Mouse (Mus musculus) intestine, embryonic 14.5 days (tissue): ENCODE data around the gene Igsf21. TPM values are rescaled to one million over a fixed set of nuclear protein-coding genes. Genes with fewer than 3 reads are reported as not detected.

ENCODE experiments used
- ATAC-seq: fragments of 200-750 bp; cut with Nextera tagmentation; replicated peaks from 2 replicates; pipeline ENCODE4 v1.8.0; 2017; ENCODE audit warnings: low read depth, moderate number of reproducible peaks, moderate TSS enrichment, moderate library complexity; ENCODE audit not compliant: low FRiP score, low TSS enrichment
- DNase-seq: peaks from one replicate; pipeline ENCODE4 v3.0.0-alpha.2; 2018; ENCODE audit warnings: low spot score
- H3K27ac ChIP-seq: fragments of 300-500 bp; sonication (generic); 2 replicates; pipeline ENCODE4 v1.5.1; 2014; ENCODE audit warnings: low read depth, mild to moderate bottlenecking, control low read depth
- H3K27me3 ChIP-seq: fragments of 300-500 bp; sonication (generic); replicated peaks from 2 replicates; pipeline ENCODE4 v1.6.1; 2014; ENCODE audit warnings: low read length, control low read depth; ENCODE audit not compliant: control insufficient read depth, insufficient read depth
- H3K36me3 ChIP-seq: fragments of 300-500 bp; sonication (generic); 2 replicates; pipeline ENCODE4 v1.6.1; 2014; ENCODE audit warnings: low read length, control low read depth; ENCODE audit not compliant: control insufficient read depth, insufficient read depth
- H3K4me1 ChIP-seq: fragments of 300-500 bp; sonication (generic); replicated peaks from 2 replicates; pipeline ENCODE4 v1.6.1; 2014; ENCODE audit warnings: low read length, control low read depth, mixed read lengths; ENCODE audit not compliant: control insufficient read depth, insufficient read depth
- H3K4me2 ChIP-seq: fragments of 300-500 bp; sonication (generic); 2 replicates; pipeline ENCODE4 v1.6.1; 2014; ENCODE audit warnings: low read length
- H3K4me3 ChIP-seq: fragments of 300-500 bp; sonication (generic); 2 replicates; pipeline ENCODE4 v1.5.1; 2014; ENCODE audit warnings: low read depth, low read length, control low read depth, mixed read lengths
- H3K9ac ChIP-seq: fragments of 300-500 bp; sonication (generic); 2 replicates; pipeline ENCODE4 v1.6.1; 2014; ENCODE audit warnings: mild to moderate bottlenecking, low read length
- H3K9me3 ChIP-seq: fragments of 300-500 bp; sonication (generic); 2 replicates; pipeline ENCODE4 v1.6.1; 2016; ENCODE audit warnings: low read length, control low read depth; ENCODE audit not compliant: control insufficient read depth
- WGBS: fragments of 180-500 bp; shearing (Covaris S2); extraction: QIAGEN DNeasy Blood & Tissue Kit; methylation state at CpG from one replicate; pipeline ENCODE4 v1.1.7; 2014; 5-methylcytosine and 5-hydroxymethylcytosine counted together
- polyA plus RNA-seq: library from polyadenylated mRNA; unstranded; fragments of >200 nt; fragmentation: Nextera tagmentation; extraction: Ambion mirVana; gene quantifications from 2 replicates; pipeline ENCODE4 v1.2.1, GENCODE M21; 2014

Gene Igsf21
- polyA plus RNA-seq, 1 experiment from 2014 or later: 2.2 TPM

DNA sequence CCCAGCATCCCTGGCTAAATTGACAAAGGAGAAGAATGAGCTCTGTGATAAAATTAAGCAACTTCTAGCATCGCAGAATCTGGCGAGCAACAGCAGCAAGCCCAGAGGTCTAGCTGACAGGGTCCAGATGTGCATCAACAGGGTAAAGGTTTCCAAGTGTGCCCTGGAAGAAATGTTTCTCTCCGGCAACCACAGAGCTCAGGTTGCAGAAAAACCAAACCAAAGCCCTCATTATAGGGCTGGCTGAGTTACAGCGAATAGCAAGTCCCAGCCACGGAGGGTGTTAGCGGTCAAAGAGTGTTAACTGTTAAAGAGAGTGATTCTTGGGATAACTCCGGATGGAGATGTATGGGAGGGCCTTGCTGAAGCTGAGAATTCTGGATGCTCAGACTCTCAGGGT lies 230.7 kb downstream of the Igsf21 start:
- no peak overlapping the region for H3K4me3 ChIP-seq
- DNase-seq (no peak), ATAC-seq (no peak)
- no peak overlapping the region for H3K4me2 ChIP-seq
- no peaks in the 10 kb centered on the region for H3K4me1 ChIP-seq
- H3K27ac ChIP-seq: no peak overlapping the region
- no peaks in the 10 kb centered on the region for H3K36me3 ChIP-seq
- no peaks in the 10 kb centered on the region for H3K27me3 ChIP-seq
- 47% methylated on average over 7 of the region's 7 CpGs for WGBS
- no peak overlapping the region for H3K9ac ChIP-seq
- no peaks in the 10 kb centered on the region for H3K9me3 ChIP-seq

- Histone ChIP-seq H3K4me1 (no peaks in the 10 kb centered on the region), H3K36me3 (no peaks in the 10 kb centered on the region), H3K4me2 (no peak overlapping the region), H3K4me3 (no peak overlapping the region), H3K27ac (no peak overlapping the region), H3K9me3 (no peaks in the 10 kb centered on the region), H3K9ac (no peak overlapping the region), H3K27me3 (no peaks in the 10 kb centered on the region)
- 73% methylated on average over 11 of the region's 11 CpGs for WGBS
- ATAC-seq (no peak), DNase-seq (no peak)
These were observed 235.7 kb downstream of the Igsf21 start for GRCm38 (mm10) chr4:140010728-140011470.

- Histone ChIP-seq H3K27ac (no peak overlapping the region), H3K4me3 (peak overlapping the region; percentile 3), H3K36me3 (no peaks in the 10 kb centered on the region), H3K9ac (no peak overlapping the region), H3K4me2 (peak overlapping the region; percentile 41), H3K4me1 (no peaks in the 10 kb centered on the region; the same call in 1 of the 2 replicates), H3K27me3 (peaks cover 30% of the 10 kb centered on the region), H3K9me3 (no peaks in the 10 kb centered on the region)
- ATAC-seq (no peak), DNase-seq (peak; percentile 62)
- 4% methylated on average over 5 of the region's 5 CpGs for WGBS
These were observed 241.7 kb downstream of the Igsf21 start for GRCm38 (mm10) chr4:140004932-140005331.

DNA sequence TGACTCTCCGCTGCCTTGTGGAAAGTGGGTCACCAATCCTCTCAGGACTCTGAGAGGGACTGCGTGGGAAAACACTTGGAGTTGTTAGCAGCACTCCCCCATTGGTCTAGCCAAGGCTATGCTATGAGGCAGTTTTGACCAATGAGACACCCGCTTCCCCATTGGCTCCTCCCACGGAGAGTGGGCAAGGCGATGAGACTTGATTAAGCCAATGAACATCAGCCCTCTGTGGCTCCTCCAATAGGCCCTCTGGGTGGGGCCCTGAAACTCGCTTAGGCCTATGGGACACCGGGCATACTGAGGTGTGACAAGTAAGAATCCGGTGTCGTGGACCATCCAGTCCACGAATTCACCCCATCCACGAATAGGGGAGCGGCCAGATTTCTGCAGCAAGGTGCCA lies 242.4 kb downstream of the Igsf21 start:
- Histone ChIP-seq H3K9ac (no peak overlapping the region), H3K27ac (no peak overlapping the region), H3K9me3 (no peaks in the 10 kb centered on the region), H3K27me3 (peaks cover 30% of the 10 kb centered on the region), H3K4me3 (peak overlapping the region; percentile 3), H3K4me2 (peak overlapping the region; percentile 41), H3K4me1 (no peaks in the 10 kb centered on the region; the same call in 1 of the 2 replicates), H3K36me3 (no peaks in the 10 kb centered on the region)
- 13% methylated on average over 12 of the region's 12 CpGs for WGBS
- ATAC-seq (peak; percentile 78), DNase-seq (peak; percentile 63)

- DNase-seq: no peak
- H3K27me3 ChIP-seq: peaks cover 30% of the 10 kb centered on the region
- no peak overlapping the region for H3K4me2 ChIP-seq
- H3K9ac ChIP-seq: no peak overlapping the region
- ATAC-seq: no peak
- no peaks in the 10 kb centered on the region for H3K36me3 ChIP-seq
- H3K9me3 ChIP-seq: no peaks in the 10 kb centered on the region
- no peaks in the 10 kb centered on the region; the same call in 1 of the 2 replicates for H3K4me1 ChIP-seq
- WGBS: 16% methylated on average over 12 of the region's 12 CpGs
- no peak overlapping the region for H3K4me3 ChIP-seq
- H3K27ac ChIP-seq: no peak overlapping the region
These were observed 244.5 kb downstream of the Igsf21 start for GRCm38 (mm10) chr4:140002069-140002468.

DNA sequence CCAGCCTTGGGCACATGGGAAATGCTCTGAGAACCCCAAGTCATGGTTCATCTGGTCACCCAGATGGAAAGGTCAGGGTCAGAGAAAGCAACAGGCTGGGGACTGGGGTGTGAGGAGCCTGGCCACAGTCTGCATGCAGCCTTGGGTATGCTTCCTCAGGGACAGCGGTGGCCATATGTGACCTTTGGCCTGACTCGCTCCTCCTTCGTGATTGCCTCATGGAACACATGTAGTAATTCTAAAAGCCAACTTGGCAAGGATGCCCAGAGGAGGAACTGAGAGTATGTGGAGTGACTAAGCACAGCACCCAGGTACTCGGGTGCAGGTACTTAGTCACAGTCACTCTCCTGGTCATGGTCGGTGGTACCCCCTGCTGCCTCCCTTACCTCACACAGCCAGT lies 245.7 kb downstream of the Igsf21 start:
- Histone ChIP-seq H3K9ac (no peak overlapping the region), H3K36me3 (no peaks in the 10 kb centered on the region), H3K27me3 (peaks cover 30% of the 10 kb centered on the region), H3K4me2 (no peak overlapping the region), H3K27ac (no peak overlapping the region), H3K4me1 (no peaks in the 10 kb centered on the region; the same call in 1 of the 2 replicates), H3K4me3 (no peak overlapping the region), H3K9me3 (no peaks in the 10 kb centered on the region)
- DNase-seq: no peak
- WGBS: 78% methylated on average over 5 of the region's 5 CpGs
- ATAC-seq: no peak

- no peak overlapping the region for H3K9ac ChIP-seq
- no peak overlapping the region for H3K4me3 ChIP-seq
- H3K27ac ChIP-seq: no peak overlapping the region
- 66% methylated on average over 7 of the region's 7 CpGs for WGBS
- H3K27me3 ChIP-seq: peaks cover 25% of the 10 kb centered on the region
- ATAC-seq (no peak), DNase-seq (no peak)
- H3K4me1 ChIP-seq: no peaks in the 10 kb centered on the region
- no peaks in the 10 kb centered on the region for H3K36me3 ChIP-seq
- H3K9me3 ChIP-seq: no peaks in the 10 kb centered on the region
- no peak overlapping the region for H3K4me2 ChIP-seq
These were observed 247.6 kb downstream of the Igsf21 start for GRCm38 (mm10) chr4:139999033-139999432.

GRCm38 (mm10) chr4:139995659-139996058 lies 250.9 kb downstream of the Igsf21 start:
- H3K9ac ChIP-seq: no peak overlapping the region
- no peak overlapping the region for H3K4me2 ChIP-seq
- no peak overlapping the region for H3K27ac ChIP-seq
- DNase-seq: no peak
- H3K4me1 ChIP-seq: peaks cover 9% of the 10 kb centered on the region; the same call in 1 of the 2 replicates
- WGBS: 58% methylated on average over 8 of the region's 8 CpGs
- H3K36me3 ChIP-seq: no peaks in the 10 kb centered on the region
- H3K27me3 ChIP-seq: no peaks in the 10 kb centered on the region
- H3K4me3 ChIP-seq: no peak overlapping the region
- ATAC-seq: no peak
- H3K9me3 ChIP-seq: no peaks in the 10 kb centered on the region
